Mouse (Mus musculus) testis, adult 2 months (tissue): ENCODE results near the gene Coro1b. TPM values are rescaled to one million over a fixed set of nuclear protein-coding genes. Genes with fewer than 3 reads are reported as not detected.

Experiments
- H3K27ac ChIP-seq: fragments of 200-500 bp; 2 replicates; pipeline ENCODE4 v1.5.1; 2012; ENCODE audit warnings: low read depth, low read length; ENCODE audit not compliant: control insufficient read depth, insufficient read depth
- H3K27me3 ChIP-seq: fragments of 200-500 bp; 2 replicates; pipeline ENCODE4 v1.6.1; 2012; ENCODE audit warnings: mild to moderate bottlenecking, low read length, moderate library complexity; ENCODE audit not compliant: control insufficient read depth, insufficient read depth
- H3K36me3 ChIP-seq: fragments of 200-500 bp; 2 replicates; pipeline ENCODE4 v1.6.1; 2012; ENCODE audit warnings: mild to moderate bottlenecking, low read length; ENCODE audit not compliant: control insufficient read depth, insufficient read depth
- H3K4me1 ChIP-seq: fragments of 200-500 bp; 2 replicates; pipeline ENCODE4 v1.6.1; 2012; ENCODE audit warnings: low read length; ENCODE audit not compliant: control insufficient read depth, insufficient read depth
- H3K4me3 ChIP-seq: fragments of 200-500 bp; 2 replicates; pipeline ENCODE4 v1.5.1; 2012; ENCODE audit warnings: low read depth, mild to moderate bottlenecking, low read length, moderate library complexity, mixed read lengths; ENCODE audit not compliant: control insufficient read depth
- CTCF ChIP-seq: fragments of 200-500 bp; IDR thresholded peaks from 2 replicates; pipeline ENCODE4 v1.5.1; 2012; ENCODE audit warnings: low read depth, mild to moderate bottlenecking, inconsistent platforms, low read length, moderate library complexity; ENCODE audit not compliant: control insufficient read depth, insufficient read depth, insufficient replicate concordance
- POLR2A ChIP-seq: fragments of 200-500 bp; IDR thresholded peaks from 2 replicates; pipeline ENCODE4 v1.6.1; 2012; ENCODE audit warnings: low read depth, mild to moderate bottlenecking, inconsistent platforms, low read length, moderate library complexity; ENCODE audit not compliant: control insufficient read depth
- polyA plus RNA-seq: library from polyadenylated mRNA; depleted of rRNA; stranded (reverse); fragments of >200 nt; gene quantifications from 2 replicates; pipeline ENCODE4 v1.2.3, GENCODE M21; 2012

The Coro1b gene
- polyA plus RNA-seq, 1 experiment = 87.3 TPM

DNA sequence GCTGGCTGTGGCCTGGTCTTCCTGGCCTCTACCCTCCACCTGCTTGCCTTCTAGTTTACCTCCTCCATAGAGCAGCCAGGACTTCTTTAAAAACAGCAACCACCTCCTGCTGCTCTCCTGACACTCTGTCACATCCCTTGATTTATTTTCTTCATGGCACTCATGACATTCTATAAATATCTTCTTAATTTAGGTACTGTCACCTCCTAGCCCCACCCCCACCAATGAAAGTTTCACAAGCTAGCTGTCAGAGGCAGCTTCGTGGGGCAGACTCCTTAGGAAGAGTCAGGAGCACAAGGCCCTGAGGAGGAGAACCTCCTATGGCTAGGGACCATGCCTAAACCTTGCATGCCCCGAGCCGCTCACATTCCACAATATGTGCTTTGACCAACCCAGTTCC is 38.9 kb downstream of the Coro1b start:
- H3K4me3 ChIP-seq = no peak overlapping the region
- H3K36me3 ChIP-seq = no peaks in the 10 kb centered on the region
- peaks cover 7% of the 10 kb centered on the region for H3K4me1 ChIP-seq
- H3K27ac ChIP-seq = no peak overlapping the region
- no peaks in the 10 kb centered on the region for H3K27me3 ChIP-seq
- TF ChIP-seq CTCF = no peak
- no peak for TF ChIP-seq POLR2A

- no peaks in the 10 kb centered on the region for H3K27me3 ChIP-seq
- H3K27ac ChIP-seq = no peak overlapping the region
- peaks cover 13% of the 10 kb centered on the region for H3K4me1 ChIP-seq
- H3K4me3 ChIP-seq = no peak overlapping the region
- TF ChIP-seq CTCF (no peak), POLR2A (no peak)
- no peaks in the 10 kb centered on the region for H3K36me3 ChIP-seq
Measured at GRCm38 (mm10) chr19:4189051-4189620, 40.7 kb downstream of the Coro1b start.

GRCm38 (mm10) chr19:4190831-4191334 is 42.5 kb downstream of the Coro1b start, which contains the start of gene Tbc1d10c:
Tbc1d10c (minus strand) TSS chr19:4191284.
- H3K4me1 ChIP-seq = peaks cover 11% of the 10 kb centered on the region
- TF ChIP-seq CTCF = no peak
- TF ChIP-seq POLR2A = no peak
- H3K4me3 ChIP-seq = peak within 1 kb of the TSS; percentile 91
- no peaks in the 10 kb centered on the region for H3K36me3 ChIP-seq
- no peaks in the 10 kb centered on the region for H3K27me3 ChIP-seq
- H3K27ac ChIP-seq = peak within 1 kb of the TSS; percentile 75

GRCm38 (mm10) chr19:4191528-4192250 is 43.3 kb downstream of the Coro1b start, which contains the start of gene Ppp1ca:
Ppp1ca (plus strand) TSS chr19:4192065.
- Histone ChIP-seq H3K4me1 (peaks cover 11% of the 10 kb centered on the region), H3K27ac (peak within 1 kb of the TSS; percentile 75), H3K36me3 (no peaks in the 10 kb centered on the region), H3K27me3 (no peaks in the 10 kb centered on the region), H3K4me3 (peak within 1 kb of the TSS; percentile 91)
- TF ChIP-seq POLR2A (peak; percentile 76), CTCF (peak; percentile 62)

DNA sequence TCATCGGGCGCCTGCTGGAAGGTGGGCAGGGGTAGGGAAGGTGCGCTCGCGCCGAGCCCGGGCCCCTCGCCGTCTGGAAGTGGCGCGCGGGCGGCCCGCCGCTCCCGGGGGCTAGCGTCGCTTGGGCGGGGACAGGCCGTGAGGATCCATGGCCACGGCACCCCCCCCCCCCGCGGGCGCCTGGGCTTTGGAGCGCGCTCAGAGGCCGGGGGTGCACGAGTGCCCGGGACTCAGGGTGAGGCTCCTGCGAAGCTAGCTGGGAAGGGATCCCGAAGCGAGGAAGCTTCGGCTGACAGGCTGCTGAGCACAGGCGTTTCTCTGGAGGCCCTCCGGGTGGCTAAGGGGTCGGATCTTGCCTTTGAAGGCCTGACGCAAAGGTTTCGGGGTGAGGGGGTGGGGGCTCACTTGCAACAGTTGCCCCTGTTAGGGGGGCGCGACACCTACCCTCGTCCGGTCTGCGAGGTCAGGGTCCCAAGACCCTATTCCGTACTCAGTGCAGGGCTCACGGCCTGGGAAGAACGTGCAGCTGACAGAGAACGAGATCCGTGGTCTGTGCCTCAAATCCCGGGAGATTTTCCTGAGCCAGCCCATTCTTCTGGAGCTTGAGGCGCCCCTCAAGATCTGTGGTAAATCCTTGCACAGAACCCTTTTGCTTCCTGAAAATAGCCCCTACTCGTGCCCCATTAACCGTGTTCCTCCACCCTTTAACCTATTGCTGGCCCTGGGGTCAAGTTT is 44.0 kb downstream of the Coro1b start:
- Histone ChIP-seq H3K27me3 (no peaks in the 10 kb centered on the region), H3K4me1 (peaks cover 11% of the 10 kb centered on the region), H3K27ac (peak overlapping the region; percentile 75), H3K4me3 (peak overlapping the region; percentile 91), H3K36me3 (no peaks in the 10 kb centered on the region)
- no peak for TF ChIP-seq CTCF
- no peak for TF ChIP-seq POLR2A

DNA sequence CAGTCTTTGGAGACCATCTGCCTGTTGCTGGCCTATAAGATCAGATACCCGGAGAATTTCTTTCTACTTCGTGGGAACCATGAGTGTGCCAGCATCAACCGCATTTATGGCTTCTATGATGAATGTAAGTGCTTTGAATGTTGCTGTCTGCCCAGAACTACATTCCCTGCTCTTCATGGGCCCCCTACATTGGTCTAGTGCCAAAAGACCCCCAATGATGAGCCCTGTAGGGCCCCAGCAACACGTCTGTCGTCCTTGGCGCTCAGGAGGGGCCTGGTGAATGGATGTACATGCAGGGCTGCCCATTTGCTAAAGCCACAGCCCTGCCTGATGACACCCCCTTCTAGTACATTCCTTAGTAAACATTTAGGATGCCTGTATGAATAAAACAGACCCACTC is 44.7 kb downstream of the Coro1b start:
- Histone ChIP-seq H3K27ac (no peak overlapping the region), H3K36me3 (no peaks in the 10 kb centered on the region), H3K4me3 (no peak overlapping the region), H3K27me3 (no peaks in the 10 kb centered on the region), H3K4me1 (peaks cover 11% of the 10 kb centered on the region)
- TF ChIP-seq CTCF (no peak), POLR2A (no peak)

- no peak overlapping the region for H3K27ac ChIP-seq
- TF ChIP-seq CTCF (no peak), POLR2A (no peak)
- H3K4me3 ChIP-seq = no peak overlapping the region
- H3K4me1 ChIP-seq = peaks cover 11% of the 10 kb centered on the region
- H3K27me3 ChIP-seq = no peaks in the 10 kb centered on the region
- H3K36me3 ChIP-seq = no peaks in the 10 kb centered on the region
Measured at GRCm38 (mm10) chr19:4194021-4194724, 45.8 kb downstream of the Coro1b start.
